Mouse (Mus musculus) urinary bladder, postnatal 25 days (tissue): ENCODE results near the gene C77080.
"Not testable (repeated sequence)": the region's sequence is repeated elsewhere in the genome, so short reads cannot be mapped to it uniquely, and the experiment has no call there.

Experiments
- DNase-seq: peaks from one replicate; pipeline ENCODE4 v3.0.0; 2022; ENCODE audit warnings: low spot score

The C77080 gene

GRCm38 (mm10) chr4:129218569-129219175 is 42.5 kb downstream of the C77080 start:
- DNase-seq: no peak

GRCm38 (mm10) chr4:129212486-129212885 is 48.7 kb downstream of the C77080 start:
- not testable (repeated sequence) for DNase-seq

GRCm38 (mm10) chr4:129211461-129211860 is 49.7 kb downstream of the C77080 start:
- no peak for DNase-seq

GRCm38 (mm10) chr4:129209504-129209903 is 51.7 kb downstream of the C77080 start:
- DNase-seq: no peak

- DNase-seq: no peak
Observed at GRCm38 (mm10) chr4:129206792-129207191, 54.4 kb downstream of the C77080 start.

- no peak for DNase-seq
Observed at GRCm38 (mm10) chr4:129204655-129205054, 56.5 kb downstream of the C77080 start.

GRCm38 (mm10) chr4:129197514-129197913 is 63.7 kb downstream of the C77080 start:
- DNase-seq: no peak

GRCm38 (mm10) chr4:129194280-129194679 is 66.9 kb downstream of the C77080 start:
- DNase-seq: no peak

GRCm38 (mm10) chr4:129191691-129192090 is 69.5 kb downstream of the C77080 start:
- no peak for DNase-seq

- DNase-seq: no peak
Observed at GRCm38 (mm10) chr4:129190538-129190937, 70.7 kb downstream of the C77080 start.

- peak; percentile 97 for DNase-seq
Observed at GRCm38 (mm10) chr4:129189542-129190519, 71.4 kb downstream of the C77080 start, which contains the start of the genes S100pbp and Yars. Gene S100pbp (minus strand): TSS chr4:129189727. Gene Yars (plus strand): TSS chr4:129189760.

GRCm38 (mm10) chr4:129188803-129189541 is 72.2 kb downstream of the C77080 start:
- peak; percentile 53 for DNase-seq

- DNase-seq: no peak
Observed at GRCm38 (mm10) chr4:129188041-129188659, 73.1 kb downstream of the C77080 start.

GRCm38 (mm10) chr4:129179560-129179959 is 81.6 kb downstream of the C77080 start:
- DNase-seq: no peak

- DNase-seq: no peak
Observed at GRCm38 (mm10) chr4:129172529-129172928, 88.7 kb downstream of the C77080 start.
